Mouse (Mus musculus) cerebellum, adult 2 months (tissue): ENCODE results near the gene Ctnnbip1.

Experiments used
- CTCF ChIP-seq: fragments of 200-500 bp; IDR thresholded peaks from 2 replicates; pipeline ENCODE4 v1.5.1; 2011; ENCODE audit warnings: low read depth, mild to moderate bottlenecking, control low read depth, low read length, moderate library complexity, borderline replicate concordance; ENCODE audit not compliant: insufficient read depth
- POLR2A ChIP-seq: fragments of 200-500 bp; IDR thresholded peaks from 2 replicates; pipeline ENCODE4 v1.6.1; 2011; ENCODE audit warnings: low read length, control low read depth, borderline replicate concordance; ENCODE audit not compliant: insufficient read depth

GRCm38 (mm10) chr4:149504858-149505257 is 13.2 kb upstream of the Ctnnbip1 start:
- TF ChIP-seq POLR2A (no peak), CTCF (no peak)
